Mouse (Mus musculus): ENCODE measurements at regions not wholly inside any gene's neighbourhood (a gene's known extent, or its start where the extent isn't known, plus 50 kb on each side); places are given as distances from the start of the nearest gene placed in this dataset.

- no peak for TF ChIP-seq CTCF (IDR thresholded peaks at IDR 0.05; ENCODE audit: control insufficient read depth, insufficient read depth, low read length)
- no peak for TF ChIP-seq POLR2A (IDR thresholded peaks at IDR 0.05; ENCODE audit: borderline replicate concordance, control insufficient read depth, low read depth, low read length)
Observed at GRCm38 (mm10) chr12:110169261-110169660, 109.6 kb upstream of the Dio3 start.

Measured in bone marrow, adult 2 months (tissue).